Mouse (Mus musculus): Measurements from ENCODE around the gene Tmprss7.
A peak's percentile ranks its signal among the peaks of the same experiment; 100 is the strongest.

The Tmprss7 gene

DNA sequence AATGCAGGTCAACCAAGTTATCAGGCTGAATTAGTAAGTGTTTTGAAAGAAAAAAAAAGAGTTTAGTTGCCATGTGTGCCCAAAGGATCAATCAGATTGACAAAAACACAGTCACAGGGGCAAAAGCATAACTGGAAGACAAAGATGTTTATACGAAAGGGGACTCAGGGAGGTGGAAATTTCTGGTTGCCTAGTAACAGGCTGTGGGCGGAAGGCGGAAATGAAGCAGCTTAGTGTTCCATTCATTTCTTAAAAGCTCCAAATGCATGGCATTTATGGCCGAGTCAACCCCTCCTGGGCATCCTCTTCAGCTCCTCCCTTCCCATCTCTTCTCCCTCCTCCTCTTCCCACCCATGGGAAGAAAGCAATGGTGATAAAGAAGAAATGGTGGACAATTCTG, 3.3 kb downstream of the Tmprss7 start:
- no peak for ATAC-seq (ENCODE audit: insufficient number of reproducible peaks, low FRiP score, low TSS enrichment)

- ATAC-seq (ENCODE audit: insufficient number of reproducible peaks, low FRiP score, low TSS enrichment) = peak; percentile 91
Measured at GRCm38 (mm10) chr16:45686833-45687232, 6.6 kb downstream of the Tmprss7 start.

DNA sequence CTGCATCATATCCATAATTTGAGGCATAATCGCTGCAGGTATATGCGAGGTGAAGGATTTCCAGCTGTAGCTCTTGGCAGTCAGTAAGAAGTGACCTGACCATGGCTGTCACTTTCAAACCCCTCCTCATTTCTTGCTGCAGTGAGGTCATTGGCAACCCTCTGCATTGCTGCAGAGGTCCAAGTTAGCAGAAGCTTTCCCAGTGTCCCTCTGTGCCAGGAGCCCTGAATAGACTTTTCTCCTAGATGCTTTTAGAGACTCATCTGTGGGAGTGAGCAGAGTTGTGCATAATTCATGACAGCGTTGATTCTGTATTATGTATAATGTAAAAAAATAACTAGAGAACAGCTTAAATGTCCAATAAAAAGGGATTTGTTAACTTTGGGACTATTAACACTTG, 8.2 kb downstream of the Tmprss7 start:
- no peak for ATAC-seq (ENCODE audit: insufficient number of reproducible peaks, low FRiP score, low TSS enrichment)

DNA sequence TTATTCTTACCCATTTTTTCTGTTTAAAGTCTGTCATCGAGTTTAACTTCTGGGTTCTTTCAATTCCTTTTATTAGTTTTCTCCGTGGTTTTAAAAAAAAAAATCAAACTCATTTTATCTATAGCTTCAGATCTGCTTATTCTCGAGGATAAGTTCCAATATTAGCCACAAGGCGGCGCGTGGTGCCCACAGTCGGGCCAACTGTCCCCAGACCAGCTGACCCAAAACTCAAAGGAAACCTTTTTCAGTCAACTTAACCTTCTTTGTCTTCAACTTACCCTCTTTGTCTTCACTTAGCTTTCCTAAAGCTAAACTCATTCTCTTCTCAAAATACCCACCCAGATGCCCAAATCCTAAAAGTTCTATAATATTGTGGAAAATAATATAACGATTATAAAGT, 8.6 kb downstream of the Tmprss7 start:
- no peak for ATAC-seq (ENCODE audit: insufficient number of reproducible peaks, low FRiP score, low TSS enrichment)

DNA sequence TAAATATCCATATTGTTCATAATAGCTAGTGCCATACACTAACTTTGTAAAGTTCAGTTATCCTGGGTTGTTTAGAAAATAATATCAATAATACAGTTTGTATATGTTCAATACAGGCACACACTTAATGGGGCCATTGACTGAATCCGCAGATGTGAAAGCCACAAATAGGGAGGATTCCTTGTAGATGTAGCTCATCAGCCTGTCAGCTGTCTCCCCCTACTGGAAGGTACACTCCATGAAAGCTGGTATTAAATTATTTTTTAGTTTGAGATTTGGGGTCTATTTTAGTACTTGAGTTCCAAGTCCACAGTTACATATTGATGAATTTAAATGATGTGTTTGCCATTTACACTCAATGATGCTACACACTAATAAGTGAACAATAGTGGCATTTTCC, 17.0 kb downstream of the Tmprss7 start:
- ATAC-seq (ENCODE audit: insufficient number of reproducible peaks, low FRiP score, low TSS enrichment) = no peak

GRCm38 (mm10) chr16:45670005-45670404, 23.5 kb downstream of the Tmprss7 start:
- ATAC-seq (ENCODE audit: insufficient number of reproducible peaks, low FRiP score, low TSS enrichment) = no peak

GRCm38 (mm10) chr16:45668178-45668577, 25.3 kb downstream of the Tmprss7 start:
- ATAC-seq (ENCODE audit: insufficient number of reproducible peaks, low FRiP score, low TSS enrichment) = no peak

GRCm38 (mm10) chr16:45666136-45666535, 27.3 kb downstream of the Tmprss7 start:
- no peak for ATAC-seq (ENCODE audit: insufficient number of reproducible peaks, low FRiP score, low TSS enrichment)

GRCm38 (mm10) chr16:45662381-45662780, 31.1 kb downstream of the Tmprss7 start:
- no peak for ATAC-seq (ENCODE audit: insufficient number of reproducible peaks, low FRiP score, low TSS enrichment)

DNA sequence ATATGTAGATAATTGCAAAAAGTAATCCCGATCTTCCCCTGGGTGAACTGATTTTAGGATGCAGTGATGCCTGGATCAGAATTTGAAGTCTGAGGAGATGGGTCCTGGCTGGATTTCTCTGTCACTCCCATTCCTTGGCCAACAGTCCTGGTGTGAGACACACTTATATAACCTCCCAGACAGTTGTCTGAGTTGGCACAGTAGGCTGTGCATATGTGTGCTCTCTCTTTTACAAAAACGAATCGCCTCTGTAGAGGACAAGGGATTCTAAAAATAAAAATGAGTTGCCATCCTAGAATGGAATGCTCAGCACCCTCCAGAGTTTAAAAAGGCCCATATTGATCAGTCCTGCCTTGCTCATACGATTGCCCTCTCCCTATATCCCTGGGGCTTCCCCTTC, 33.9 kb downstream of the Tmprss7 start:
- peak; percentile 89 for ATAC-seq (ENCODE audit: insufficient number of reproducible peaks, low FRiP score, low TSS enrichment)

DNA sequence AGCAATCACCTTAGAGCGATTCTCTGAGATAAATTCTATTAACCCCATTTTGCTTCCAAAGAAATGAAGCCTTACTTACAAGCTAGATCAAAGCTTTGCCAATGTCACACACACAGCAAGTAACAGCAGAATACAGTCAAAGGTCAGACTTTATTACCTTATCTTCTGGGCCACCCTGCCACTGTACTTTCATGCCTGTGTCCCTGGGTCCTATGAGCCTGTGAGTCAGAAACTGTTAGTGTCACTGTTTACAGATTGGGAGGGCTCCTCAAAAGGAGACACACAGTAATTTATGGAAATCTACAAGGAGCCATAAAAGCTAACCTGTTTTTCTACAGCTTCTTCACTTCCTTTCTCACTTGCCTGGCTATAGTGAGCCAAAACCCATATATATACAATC, 35.2 kb downstream of the Tmprss7 start:
- ATAC-seq (ENCODE audit: insufficient number of reproducible peaks, low FRiP score, low TSS enrichment) = no peak

- no peak for ATAC-seq (ENCODE audit: insufficient number of reproducible peaks, low FRiP score, low TSS enrichment)
Measured at GRCm38 (mm10) chr16:45657574-45658159, 35.8 kb downstream of the Tmprss7 start.

DNA sequence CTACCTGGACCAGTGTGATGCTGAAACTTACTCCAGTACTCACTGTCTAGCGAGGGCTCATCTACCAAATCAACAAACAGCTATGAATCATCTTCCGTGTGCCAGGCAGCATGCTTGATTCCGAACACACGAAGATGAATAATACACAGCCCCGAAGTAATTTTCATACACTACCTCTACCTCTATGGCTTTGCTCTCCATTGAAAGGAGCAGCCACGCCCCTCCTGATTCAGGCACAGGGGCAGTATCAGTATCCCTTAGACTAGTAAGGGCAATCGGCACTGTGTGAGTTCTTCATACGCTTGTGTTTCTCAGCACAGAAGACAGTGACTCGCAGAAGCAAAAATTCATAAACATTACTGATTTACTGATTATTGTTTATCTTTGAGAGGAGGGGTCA, 39.0 kb downstream of the Tmprss7 start:
- ATAC-seq (ENCODE audit: insufficient number of reproducible peaks, low FRiP score, low TSS enrichment) = no peak

GRCm38 (mm10) chr16:45653934-45654332, 39.5 kb downstream of the Tmprss7 start, which contains the start of gene BC016579:
BC016579 (minus strand) TSS chr16:45654068.
- ATAC-seq (ENCODE audit: insufficient number of reproducible peaks, low FRiP score, low TSS enrichment) = peak; percentile 24; the same call in 1 of the 2 replicates

- no peak for ATAC-seq (ENCODE audit: insufficient number of reproducible peaks, low FRiP score, low TSS enrichment)
Measured at GRCm38 (mm10) chr16:45653009-45653933, 40.2 kb downstream of the Tmprss7 start.

DNA sequence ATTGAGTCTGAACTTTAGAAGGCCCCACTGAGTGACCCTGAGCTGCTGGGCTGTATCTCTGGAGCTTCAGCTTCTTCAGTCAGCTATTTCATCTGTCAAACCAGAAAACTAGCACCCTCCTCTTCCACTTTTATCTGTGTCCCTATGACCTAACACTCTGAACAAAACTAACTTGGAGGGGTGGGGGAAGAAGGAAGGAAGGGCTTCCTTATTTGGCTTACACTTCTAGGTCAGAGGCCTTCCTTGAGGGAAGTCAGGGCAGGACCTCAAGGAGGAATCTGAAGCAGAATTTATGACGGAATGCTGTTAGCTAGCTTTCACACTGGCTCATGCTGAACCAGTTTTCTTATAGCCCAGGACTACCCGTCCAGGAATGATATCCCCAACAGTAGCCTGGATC, 42.0 kb downstream of the Tmprss7 start:
- no peak for ATAC-seq (ENCODE audit: insufficient number of reproducible peaks, low FRiP score, low TSS enrichment)

DNA sequence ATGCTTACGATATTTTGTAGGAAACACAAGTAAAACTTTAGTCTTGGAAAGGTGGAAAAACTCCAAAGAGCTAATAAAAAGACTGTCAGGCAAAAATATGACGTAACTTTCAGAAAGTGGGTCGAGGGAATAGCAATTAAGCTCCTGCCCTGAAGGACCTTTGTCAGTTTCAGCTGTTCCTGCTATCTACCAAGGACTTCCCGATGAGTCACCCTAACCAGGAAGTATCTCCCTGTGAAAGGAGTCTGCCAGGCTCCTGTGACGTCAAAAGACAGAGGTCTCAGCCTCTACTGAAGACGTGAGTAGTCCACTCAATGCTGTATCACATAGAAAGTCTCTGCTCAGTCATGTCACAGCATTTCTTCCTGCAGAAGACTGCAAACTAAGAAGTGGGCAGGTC, 49.1 kb downstream of the Tmprss7 start:
- no peak for ATAC-seq (ENCODE audit: insufficient number of reproducible peaks, low FRiP score, low TSS enrichment)

GRCm38 (mm10) chr16:45643944-45644343, 49.5 kb downstream of the Tmprss7 start:
- ATAC-seq (ENCODE audit: insufficient number of reproducible peaks, low FRiP score, low TSS enrichment) = no peak

- no peak for ATAC-seq (ENCODE audit: insufficient number of reproducible peaks, low FRiP score, low TSS enrichment)
Measured at GRCm38 (mm10) chr16:45641301-45641700, 52.2 kb downstream of the Tmprss7 start.

GRCm38 (mm10) chr16:45640070-45640762, 53.2 kb downstream of the Tmprss7 start:
- ATAC-seq (ENCODE audit: insufficient number of reproducible peaks, low FRiP score, low TSS enrichment) = no peak

- ATAC-seq (ENCODE audit: insufficient number of reproducible peaks, low FRiP score, low TSS enrichment) = no peak
Measured at GRCm38 (mm10) chr16:45635826-45636225, 57.6 kb downstream of the Tmprss7 start.
